Mouse (Mus musculus): ENCODE data around the gene Gm17018.

The Gm17018 gene

DNA sequence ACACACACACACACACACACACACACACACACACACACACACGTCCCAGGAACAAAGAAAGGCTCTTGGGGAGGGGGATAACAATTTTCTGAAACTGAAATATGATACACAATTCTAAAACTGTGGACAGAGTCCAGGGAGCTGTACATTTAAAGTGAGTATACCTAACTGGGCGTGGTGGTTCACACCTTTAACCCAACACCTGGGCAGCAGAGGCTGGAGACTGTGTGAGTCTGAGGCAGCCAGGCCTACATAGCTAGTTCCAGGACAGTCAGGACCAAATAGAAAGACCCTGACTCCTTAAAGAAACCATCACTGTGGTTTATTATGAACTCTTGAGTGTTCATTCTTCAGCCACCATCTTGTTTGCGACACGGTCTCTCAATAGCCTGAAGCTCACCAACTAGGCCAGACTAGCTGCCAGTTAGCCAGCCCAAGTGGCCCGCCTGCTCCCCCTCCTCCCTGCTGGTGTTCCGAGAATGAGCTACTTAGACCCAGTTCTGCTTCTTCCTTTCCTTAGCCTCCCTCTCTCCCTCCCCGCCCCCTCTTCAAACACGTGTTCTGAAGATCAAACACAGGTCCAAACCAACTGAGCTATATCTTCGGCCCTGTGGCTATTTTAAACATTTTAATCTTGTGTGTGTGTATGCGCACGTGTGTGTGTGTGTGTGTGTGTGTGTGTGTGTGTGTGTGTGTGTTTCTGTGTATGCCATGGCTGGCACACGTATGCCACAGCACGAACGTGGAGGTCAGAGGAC lies 59.5 kb downstream of the Gm17018 start:
- DNase-seq (ENCODE audit: inconsistent age in 2 of 2, low spot score in 1 of 2) = no peak

DNA sequence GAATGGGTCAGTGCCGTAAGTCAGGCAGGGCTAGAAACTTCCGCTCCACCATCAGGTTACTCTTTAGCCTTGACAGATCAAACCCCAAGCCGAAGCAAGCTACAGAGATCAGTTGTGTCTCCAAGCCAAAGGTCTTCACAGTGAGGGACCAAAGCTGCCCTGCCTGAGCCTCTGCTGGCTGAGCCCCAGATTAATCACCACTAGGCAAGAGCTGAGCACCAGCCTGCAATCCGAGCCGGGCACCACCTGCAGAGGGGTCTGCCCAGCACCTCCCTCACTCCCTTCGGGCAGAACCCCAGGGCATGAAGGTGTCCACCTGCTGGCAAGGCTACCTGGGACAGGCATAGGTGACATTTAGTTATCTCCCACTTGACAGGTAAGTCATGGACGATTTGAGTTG lies 60.6 kb downstream of the Gm17018 start:
- no peak for DNase-seq (ENCODE audit: inconsistent age in 2 of 2, low spot score in 1 of 2)

- DNase-seq (ENCODE audit: inconsistent age in 2 of 2, low spot score in 1 of 2) = no peak
Observed at GRCm38 (mm10) chr19:45622144-45622543, 61.7 kb downstream of the Gm17018 start.

GRCm38 (mm10) chr19:45623710-45624109 lies 63.3 kb downstream of the Gm17018 start:
- DNase-seq (ENCODE audit: inconsistent age in 2 of 2, low spot score in 1 of 2) = no peak

DNA sequence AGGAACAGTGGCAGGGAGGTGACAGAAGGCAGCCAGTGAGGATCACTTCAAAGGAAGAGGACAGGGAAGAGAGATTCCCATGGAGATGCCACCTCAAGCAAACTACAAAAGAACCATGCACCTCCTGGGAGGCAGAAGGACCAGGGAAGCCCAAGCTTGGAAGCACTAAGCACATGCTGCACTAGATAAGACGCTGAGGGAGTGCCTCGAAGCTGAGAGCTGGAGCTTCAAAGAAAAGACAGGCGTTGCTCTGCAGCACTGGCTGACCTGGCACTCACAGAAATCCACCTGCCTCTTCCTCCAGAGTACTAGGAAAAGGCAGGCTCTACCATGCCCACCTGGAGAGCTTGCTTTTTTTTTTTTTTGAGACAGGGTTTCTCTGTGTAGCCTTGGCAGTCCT lies 66.6 kb downstream of the Gm17018 start:
- DNase-seq (ENCODE audit: inconsistent age in 2 of 2, low spot score in 1 of 2) = no peak

GRCm38 (mm10) chr19:45628649-45629048 lies 68.2 kb downstream of the Gm17018 start:
- no peak for DNase-seq (ENCODE audit: inconsistent age in 2 of 2, low spot score in 1 of 2)

- peak in 1 of 2 experiments; percentile 32 for DNase-seq (ENCODE audit: inconsistent age in 2 of 2, low spot score in 1 of 2)
Observed at GRCm38 (mm10) chr19:45629219-45629618, 68.8 kb downstream of the Gm17018 start.

Measured in adrenal gland, adult (tissue).